Mouse (Mus musculus): ENCODE measurements around the gene Mrpl2. TPM values are rescaled to one million over a fixed set of nuclear protein-coding genes. Genes with fewer than 3 reads are reported as not detected.

Mrpl2 gene
- 83.3 and 108 TPM in 2 replicates for polyA plus RNA-seq (2014; fragmentation: Nextera tagmentation; extraction: Ambion mirVana)

DNA sequence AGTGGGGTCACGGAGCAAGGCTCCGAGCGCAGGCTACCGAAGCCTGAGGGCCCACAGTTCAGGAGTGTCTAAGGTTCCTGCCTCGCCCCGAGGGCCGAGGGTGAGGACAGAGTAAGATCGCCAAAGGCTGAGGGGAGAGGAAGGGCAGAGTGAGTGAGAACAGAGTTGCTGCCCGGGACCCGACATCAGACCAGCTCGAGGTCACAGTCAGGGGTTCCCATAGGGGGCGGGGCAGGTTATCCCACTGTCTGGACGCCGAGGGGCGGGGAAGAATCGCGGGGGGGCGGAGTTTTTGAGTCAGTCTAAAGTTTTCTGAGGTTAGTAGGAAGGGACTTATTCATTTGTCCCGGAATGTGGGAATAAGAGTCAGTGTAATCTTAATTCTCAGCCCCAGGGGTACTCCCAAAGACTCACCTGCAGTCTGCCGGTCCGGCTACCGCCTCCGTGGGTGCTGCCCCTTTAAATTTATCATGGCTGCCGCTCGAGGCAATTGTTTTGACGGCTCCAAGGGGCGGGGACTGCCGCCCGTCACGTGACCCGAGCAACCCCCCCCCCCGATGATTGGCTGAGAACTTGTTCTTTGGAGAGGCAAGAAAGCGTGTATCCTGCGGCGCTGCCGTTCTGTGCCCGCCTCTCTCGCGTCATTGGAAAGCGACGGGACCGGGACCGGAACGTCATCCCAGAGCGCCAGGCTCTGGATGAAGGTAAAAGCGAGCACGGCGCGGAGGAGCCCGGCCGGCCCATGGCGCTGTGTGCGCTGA is at the start of gene Mrpl2, which contains the start of gene Klc4:
Mrpl2 (plus strand) TSS at position 669 of the 761 bp plus-strand sequence.
Klc4 (minus strand) TSS at position 462 of the 761 bp plus-strand sequence.
- Histone ChIP-seq H3K4me2 (ENCODE audit: low read length) (peak within 1 kb of the TSS; percentile 86), H3K4me1 (ENCODE audit: control insufficient read depth, insufficient read depth, low read length) (peaks cover 15% of the 10 kb centered on the region), H3K4me3 (ENCODE audit: low read depth, low read length) (peak within 1 kb of the TSS; percentile 72), H3K9me3 (replicated peaks; ENCODE audit: control insufficient read depth, low read length) (no peaks in the 10 kb centered on the region), H3K27ac (ENCODE audit: low read depth, low read length) (peak within 1 kb of the TSS; percentile 74), H3K36me3 (ENCODE audit: control insufficient read depth, insufficient read depth, low read length) (peaks cover 32% of the 10 kb centered on the region), H3K9ac (ENCODE audit: low read length) (peak within 1 kb of the TSS; percentile 77), H3K27me3 (replicated peaks; ENCODE audit: control insufficient read depth, insufficient read depth, low read length) (no peaks in the 10 kb centered on the region)
- peak; percentile 98 for DNase-seq (ENCODE audit: low spot score)
- peak; percentile 73 for ATAC-seq
- WGBS = under 1% methylated on average over 53 of the region's 53 CpGs

DNA sequence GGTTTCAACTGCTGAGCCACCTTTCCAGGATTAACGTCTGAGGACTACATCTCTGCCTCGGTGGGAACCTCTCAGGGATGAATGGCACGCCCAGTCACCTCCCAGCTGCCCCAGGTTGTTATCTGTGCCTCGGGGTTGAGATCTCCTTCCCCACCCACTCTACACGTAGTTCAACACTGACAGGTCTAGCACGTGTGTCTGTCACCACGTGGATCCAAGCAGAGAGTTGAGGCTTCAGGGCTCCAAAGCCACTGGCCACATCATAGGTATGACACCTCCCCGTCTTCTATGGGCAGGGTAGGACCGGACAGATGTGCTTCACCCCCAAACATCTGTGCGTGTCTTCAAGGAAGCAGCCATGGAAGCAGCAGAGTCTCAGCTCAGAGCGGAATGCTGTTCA is 48.1 kb upstream of the Mrpl2 start:
- WGBS = 95% methylated on average over 11 of the region's 11 CpGs
- DNase-seq (ENCODE audit: low spot score) = no peak
- no peak overlapping the region for H3K4me2 ChIP-seq (ENCODE audit: low read length)

DNA sequence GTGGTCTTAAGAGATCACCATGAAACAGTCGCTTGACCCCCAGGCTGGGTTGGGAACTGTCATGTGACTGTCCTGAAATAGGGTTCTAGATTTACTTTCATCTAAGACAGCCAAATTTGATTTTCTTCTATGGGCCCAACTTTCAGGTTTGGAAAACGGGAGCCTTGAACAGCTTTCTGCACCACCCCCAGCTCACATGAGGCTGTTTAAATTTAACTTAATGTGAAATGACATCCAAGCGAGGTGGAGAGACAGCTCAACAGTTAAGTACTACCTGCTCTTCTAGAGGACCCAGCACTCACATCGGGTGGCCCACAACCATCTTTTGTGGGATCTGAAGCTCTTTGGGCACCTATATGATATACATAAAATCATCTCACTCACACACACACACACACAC is 47.1 kb upstream of the Mrpl2 start:
- Histone ChIP-seq H3K9ac (ENCODE audit: low read length) (no peak overlapping the region), H3K36me3 (ENCODE audit: control insufficient read depth, insufficient read depth, low read length) (no peaks in the 10 kb centered on the region), H3K4me3 (ENCODE audit: low read depth, low read length) (no peak overlapping the region), H3K27me3 (replicated peaks; ENCODE audit: control insufficient read depth, insufficient read depth, low read length) (no peaks in the 10 kb centered on the region), H3K27ac (ENCODE audit: low read depth, low read length) (no peak overlapping the region), H3K4me2 (ENCODE audit: low read length) (no peak overlapping the region), H3K9me3 (replicated peaks; ENCODE audit: control insufficient read depth, low read length) (no peaks in the 10 kb centered on the region), H3K4me1 (ENCODE audit: control insufficient read depth, insufficient read depth, low read length) (no peaks in the 10 kb centered on the region)
- 89% methylated on average over 4 of the region's 4 CpGs for WGBS
- ATAC-seq = no peak
- DNase-seq (ENCODE audit: low spot score) = no peak

More for the DNA sequence above, 48.1 kb upstream of the Mrpl2 start:
- no peak for ATAC-seq
- Histone ChIP-seq H3K4me3 (ENCODE audit: low read depth, low read length) (no peak overlapping the region), H3K9me3 (replicated peaks; ENCODE audit: control insufficient read depth, low read length) (no peaks in the 10 kb centered on the region), H3K36me3 (ENCODE audit: control insufficient read depth, insufficient read depth, low read length) (no peaks in the 10 kb centered on the region), H3K4me1 (ENCODE audit: control insufficient read depth, insufficient read depth, low read length) (no peaks in the 10 kb centered on the region), H3K9ac (ENCODE audit: low read length) (no peak overlapping the region), H3K27ac (ENCODE audit: low read depth, low read length) (no peak overlapping the region), H3K27me3 (replicated peaks; ENCODE audit: control insufficient read depth, insufficient read depth, low read length) (no peaks in the 10 kb centered on the region)

DNA sequence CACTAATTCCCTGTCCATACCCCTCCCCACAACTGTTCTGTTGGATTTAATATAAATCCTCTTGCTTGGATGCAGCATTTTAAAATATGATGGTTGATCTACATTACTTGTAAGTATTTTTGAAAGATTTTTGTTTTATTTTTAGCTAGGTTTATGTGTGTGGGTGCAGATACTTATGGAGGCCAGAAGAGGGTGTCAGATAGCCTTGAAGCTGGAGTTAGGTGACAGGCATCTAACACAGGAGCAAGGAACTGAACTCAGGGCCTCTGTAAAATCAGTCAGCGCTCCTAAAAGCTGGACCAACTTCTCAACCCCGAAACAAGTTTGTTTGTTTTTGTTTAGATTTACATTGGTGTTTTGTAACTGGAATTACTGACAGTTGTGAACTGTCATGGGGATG is 45.5 kb upstream of the Mrpl2 start:
- WGBS = 94% methylated on average over 2 of the region's 2 CpGs
- Histone ChIP-seq H3K27ac (ENCODE audit: low read depth, low read length) (no peak overlapping the region), H3K9ac (ENCODE audit: low read length) (no peak overlapping the region), H3K4me2 (ENCODE audit: low read length) (no peak overlapping the region), H3K36me3 (ENCODE audit: control insufficient read depth, insufficient read depth, low read length) (no peaks in the 10 kb centered on the region), H3K4me3 (ENCODE audit: low read depth, low read length) (no peak overlapping the region), H3K9me3 (replicated peaks; ENCODE audit: control insufficient read depth, low read length) (no peaks in the 10 kb centered on the region), H3K27me3 (replicated peaks; ENCODE audit: control insufficient read depth, insufficient read depth, low read length) (no peaks in the 10 kb centered on the region), H3K4me1 (ENCODE audit: control insufficient read depth, insufficient read depth, low read length) (peaks cover 3% of the 10 kb centered on the region; the same call in 1 of the 2 replicates)
- DNase-seq (ENCODE audit: low spot score) (no peak), ATAC-seq (no peak)

DNA sequence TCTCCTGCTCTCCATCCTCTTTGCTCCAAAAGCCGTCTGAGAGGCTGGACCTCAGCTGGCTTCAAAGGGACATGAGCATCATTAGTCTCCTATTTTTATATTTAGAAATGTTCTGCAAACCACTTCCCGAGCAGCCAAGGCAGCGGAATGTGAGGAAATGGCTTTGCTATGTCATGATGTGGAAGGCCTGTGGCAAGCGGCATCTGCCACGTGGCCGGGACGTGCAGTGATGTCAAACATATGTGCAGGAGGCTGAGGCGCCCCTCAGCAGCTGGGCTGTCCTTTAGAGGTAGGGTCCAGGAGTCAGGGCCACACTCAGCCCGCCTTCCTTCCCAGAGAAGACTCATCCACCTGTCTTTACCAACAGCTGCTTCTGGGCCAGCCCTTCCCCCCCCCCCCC is 43.8 kb upstream of the Mrpl2 start:
- H3K4me2 ChIP-seq (ENCODE audit: low read length) = no peak overlapping the region
- 83% methylated on average over 9 of the region's 9 CpGs for WGBS

DNA sequence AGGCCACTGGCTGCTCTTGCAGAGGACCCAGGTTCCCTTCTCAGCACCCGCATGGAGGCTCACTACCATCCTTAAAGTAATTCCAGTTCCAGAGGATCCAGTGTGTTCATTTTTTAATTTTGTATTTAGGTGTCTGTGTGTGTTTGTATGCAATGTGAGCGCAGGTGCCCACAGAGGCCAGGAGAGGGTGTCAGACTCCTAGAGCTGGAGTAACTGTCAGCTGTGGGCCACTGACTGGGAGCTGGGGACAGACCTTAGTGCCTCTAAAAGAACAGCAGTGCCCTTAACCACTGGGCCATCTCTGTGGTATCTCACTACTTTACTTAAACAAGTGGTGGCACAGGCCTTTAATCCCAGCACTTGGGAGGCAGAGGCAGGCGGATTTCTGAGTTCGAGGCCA is 42.8 kb upstream of the Mrpl2 start:
- Histone ChIP-seq H3K36me3 (ENCODE audit: control insufficient read depth, insufficient read depth, low read length) (no peaks in the 10 kb centered on the region), H3K27ac (ENCODE audit: low read depth, low read length) (no peak overlapping the region), H3K27me3 (replicated peaks; ENCODE audit: control insufficient read depth, insufficient read depth, low read length) (no peaks in the 10 kb centered on the region), H3K4me3 (ENCODE audit: low read depth, low read length) (no peak overlapping the region), H3K4me2 (ENCODE audit: low read length) (no peak overlapping the region), H3K9me3 (replicated peaks; ENCODE audit: control insufficient read depth, low read length) (no peaks in the 10 kb centered on the region), H3K4me1 (ENCODE audit: control insufficient read depth, insufficient read depth, low read length) (peaks cover 3% of the 10 kb centered on the region; the same call in 1 of the 2 replicates), H3K9ac (ENCODE audit: low read length) (no peak overlapping the region)
- DNase-seq (ENCODE audit: low spot score) (no peak), ATAC-seq (no peak)
- 95% methylated on average over 4 of the region's 4 CpGs for WGBS

More for the DNA sequence above, 43.8 kb upstream of the Mrpl2 start:
- H3K36me3 ChIP-seq (ENCODE audit: control insufficient read depth, insufficient read depth, low read length) = no peaks in the 10 kb centered on the region
- no peaks in the 10 kb centered on the region for H3K27me3 ChIP-seq (replicated peaks; ENCODE audit: control insufficient read depth, insufficient read depth, low read length)
- no peak overlapping the region for H3K27ac ChIP-seq (ENCODE audit: low read depth, low read length)
- H3K9me3 ChIP-seq (replicated peaks; ENCODE audit: control insufficient read depth, low read length) = no peaks in the 10 kb centered on the region
- DNase-seq (ENCODE audit: low spot score) (no peak), ATAC-seq (no peak)
- peaks cover 3% of the 10 kb centered on the region; the same call in 1 of the 2 replicates for H3K4me1 ChIP-seq (ENCODE audit: control insufficient read depth, insufficient read depth, low read length)
- no peak overlapping the region for H3K9ac ChIP-seq (ENCODE audit: low read length)
- no peak overlapping the region for H3K4me3 ChIP-seq (ENCODE audit: low read depth, low read length)

DNA sequence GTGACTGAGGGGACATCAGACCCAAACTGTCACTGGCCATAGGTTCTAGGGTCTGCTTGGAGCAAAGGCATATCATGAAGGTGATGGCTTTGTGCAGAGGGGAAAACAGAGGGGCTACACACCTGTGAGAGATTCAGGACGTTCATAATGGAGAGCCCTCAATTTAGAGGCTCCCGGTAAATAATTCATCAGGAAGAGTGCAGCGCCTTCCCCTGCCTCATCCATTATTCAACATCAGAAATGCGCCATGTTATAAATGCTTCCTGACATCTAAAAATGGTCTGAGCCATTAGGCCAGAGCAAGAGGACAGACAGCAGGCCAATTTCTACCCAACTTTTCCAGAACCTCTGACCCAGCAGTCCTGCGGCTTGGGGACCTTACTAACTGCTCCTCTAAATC is 40.9 kb upstream of the Mrpl2 start:
- no peak overlapping the region for H3K4me2 ChIP-seq (ENCODE audit: low read length)
- H3K27ac ChIP-seq (ENCODE audit: low read depth, low read length) = no peak overlapping the region
- WGBS = 59% methylated on average over 5 of the region's 5 CpGs
- H3K9me3 ChIP-seq (replicated peaks; ENCODE audit: control insufficient read depth, low read length) = no peaks in the 10 kb centered on the region
- H3K27me3 ChIP-seq (replicated peaks; ENCODE audit: control insufficient read depth, insufficient read depth, low read length) = no peaks in the 10 kb centered on the region
- ATAC-seq (no peak), DNase-seq (ENCODE audit: low spot score) (no peak)
- peaks cover 3% of the 10 kb centered on the region; the same call in 1 of the 2 replicates for H3K4me1 ChIP-seq (ENCODE audit: control insufficient read depth, insufficient read depth, low read length)
- no peak overlapping the region for H3K9ac ChIP-seq (ENCODE audit: low read length)
- H3K4me3 ChIP-seq (ENCODE audit: low read depth, low read length) = no peak overlapping the region
- H3K36me3 ChIP-seq (ENCODE audit: control insufficient read depth, insufficient read depth, low read length) = no peaks in the 10 kb centered on the region

DNA sequence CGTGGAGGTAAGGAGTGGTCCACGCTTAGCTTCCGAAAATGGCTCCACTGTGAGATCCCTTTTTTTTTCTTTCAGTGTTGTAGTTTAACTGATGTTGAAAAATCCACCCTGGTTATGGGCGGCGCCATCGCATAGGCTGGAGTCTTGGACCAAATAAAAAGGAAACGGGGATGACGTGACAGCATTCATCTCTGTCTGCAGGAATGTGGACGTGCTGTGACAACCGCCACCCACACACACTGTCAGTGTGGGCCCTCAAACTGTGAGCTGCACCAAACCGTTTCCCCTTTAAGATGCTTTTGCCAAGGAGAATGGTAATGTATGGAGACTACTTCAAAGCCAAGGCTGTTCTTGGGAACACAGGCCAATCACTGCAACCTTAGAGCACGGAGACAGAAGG is 40.0 kb upstream of the Mrpl2 start:
- DNase-seq (ENCODE audit: low spot score) = no peak
- H3K27me3 ChIP-seq (replicated peaks; ENCODE audit: control insufficient read depth, insufficient read depth, low read length) = no peaks in the 10 kb centered on the region
- 72% methylated on average over 12 of the region's 12 CpGs for WGBS
- no peak overlapping the region for H3K4me2 ChIP-seq (ENCODE audit: low read length)
- peaks cover 3% of the 10 kb centered on the region; the same call in 1 of the 2 replicates for H3K4me1 ChIP-seq (ENCODE audit: control insufficient read depth, insufficient read depth, low read length)
- ATAC-seq = no peak
- no peaks in the 10 kb centered on the region for H3K9me3 ChIP-seq (replicated peaks; ENCODE audit: control insufficient read depth, low read length)
- H3K9ac ChIP-seq (ENCODE audit: low read length) = no peak overlapping the region
- H3K4me3 ChIP-seq (ENCODE audit: low read depth, low read length) = no peak overlapping the region
- H3K27ac ChIP-seq (ENCODE audit: low read depth, low read length) = no peak overlapping the region
- no peaks in the 10 kb centered on the region for H3K36me3 ChIP-seq (ENCODE audit: control insufficient read depth, insufficient read depth, low read length)
